17 mouse cellular contexts compared by ENCODE assay signal in genomic region chr16:39576620-39577019, GRCm38 (mm10).
"Had no signal": no experiment of that assay in that cellular context is flagged by ENCODE, and none has a peak within 500 bp of the region (broad histone marks: within the 10 kb centered on the region; RNA-seq: fewer than 3 reads in every experiment).

No protein-coding gene starts in this region.

- H3K4me3 ChIP-seq: lung, embryonic 15.5 days; megakaryocyte, embryonic 14.5 days; midbrain, embryonic 13.5 days; neural tube, embryonic 12.5 days; stomach, embryonic 15.5 days had no signal

- H3K27ac ChIP-seq: lung, embryonic 15.5 days; macrophage; midbrain, embryonic 13.5 days; neural tube, embryonic 12.5 days; stomach, embryonic 15.5 days; stomach, postnatal 0 days had no signal

- H3K9ac ChIP-seq: liver, postnatal 0 days; lung, embryonic 15.5 days; midbrain, embryonic 13.5 days; neural tube, embryonic 12.5 days; stomach, embryonic 15.5 days had no signal

- H3K4me2 ChIP-seq: lung, embryonic 15.5 days; midbrain, embryonic 11.5 days; midbrain, embryonic 13.5 days; neural tube, embryonic 12.5 days; stomach, embryonic 15.5 days had no signal

- H3K27me3 ChIP-seq: lung, embryonic 15.5 days; megakaryocyte, embryonic 14.5 days; midbrain, embryonic 13.5 days; neural tube, embryonic 12.5 days; stomach, embryonic 15.5 days had no signal

- ATAC-seq: liver, postnatal 0 days; lung, postnatal 0 days; midbrain, embryonic 13.5 days had no signal

- H3K36me3 ChIP-seq: lung, embryonic 15.5 days; midbrain, embryonic 13.5 days; neural tube, embryonic 12.5 days; stomach, embryonic 15.5 days had no signal

- H3K9me3 ChIP-seq: lung, embryonic 15.5 days; megakaryocyte, embryonic 14.5 days; midbrain, embryonic 13.5 days; neural tube, embryonic 12.5 days; stomach, embryonic 15.5 days had no signal

- DNase-seq: liver, postnatal 0 days; lung, adult 2 months; lung, postnatal 14 days; lung, postnatal 36 days; right cerebral cortex, postnatal 14 days; thymus, adult 2 months; thymus, postnatal 25 days; thymus, postnatal 4 days had no signal

- H3K4me1 ChIP-seq: lung, embryonic 15.5 days; megakaryocyte, embryonic 14.5 days; neural tube, embryonic 12.5 days; stomach, embryonic 15.5 days had no signal
